Mouse (Mus musculus) gastrocnemius, postnatal 36 days (tissue): ENCODE data around the gene Zfp598. TPM values are rescaled to one million over a fixed set of nuclear protein-coding genes. Genes with fewer than 3 reads are reported as not detected.
A peak's percentile ranks its signal among the peaks of the same experiment; 100 is the strongest.
"Not testable (repeated sequence)": the region's sequence is repeated elsewhere in the genome, so short reads cannot be mapped to it uniquely, and the experiment has no call there.

Source experiments
- DNase-seq, 2 experiments: peaks; one replicate each; pipeline ENCODE4 v3.0.0; 2022
- intact Hi-C: fragments of 180-260 bp; cut with DNase I; formaldehyde crosslinking; loops from one replicate; pipeline ENCODE4 v1.15.1; 2025
- total RNA-seq, 2 experiments: library from RNA; stranded (reverse); gene quantifications; 2 replicates each; pipeline ENCODE4 v1.2.3; 2021

The Zfp598 gene
- total RNA-seq, 2 experiments from 2014 or later, result 18.0 to 18.5 TPM

DNA sequence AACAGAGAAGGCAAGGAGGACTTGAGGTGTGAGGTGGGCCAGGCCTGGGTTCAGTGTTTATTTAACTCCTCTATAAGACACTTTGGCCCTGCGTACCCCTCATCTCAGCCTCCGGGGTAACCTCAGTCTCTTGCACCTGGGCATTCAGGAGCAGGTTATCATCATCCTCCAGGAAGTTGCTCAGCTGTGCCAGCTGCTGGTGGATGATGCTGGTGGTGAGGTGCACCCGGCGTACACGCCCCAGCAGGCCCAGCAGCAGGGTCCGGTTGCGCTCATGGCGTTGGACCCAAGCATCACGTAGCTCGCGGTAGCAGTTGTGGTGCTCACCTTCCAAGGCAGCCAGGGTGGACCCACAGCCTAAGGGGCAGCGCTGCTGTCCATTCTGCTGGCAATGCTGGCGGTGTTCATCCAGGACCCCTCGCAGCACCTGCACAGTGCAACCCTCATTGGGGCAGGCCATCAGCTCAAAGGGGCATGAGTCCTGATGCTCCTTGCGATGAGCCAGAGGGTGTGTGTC, 46.7 kb downstream of the Zfp598 start:
- no peak for DNase-seq
- intact Hi-C loops, result no loop called here

DNA sequence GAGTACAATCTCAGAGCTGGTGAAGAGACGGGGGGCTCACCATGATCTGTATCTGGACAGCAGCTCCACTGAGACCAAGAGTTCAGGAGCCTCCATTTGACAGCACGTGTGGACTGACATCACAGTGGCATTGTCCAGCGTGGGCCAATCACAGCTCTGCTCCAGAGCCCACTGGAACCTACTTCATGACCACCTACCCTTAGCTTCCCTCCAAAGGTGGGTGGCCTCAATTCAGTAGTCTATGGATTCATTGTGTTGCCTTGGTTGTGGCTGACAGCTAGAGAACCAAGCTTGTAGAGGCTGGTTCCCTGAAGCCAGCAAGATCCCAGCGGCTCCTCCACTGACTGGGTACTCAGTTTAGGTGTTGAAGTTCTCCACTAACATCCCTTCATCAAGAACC, 48.5 kb downstream of the Zfp598 start, which contains the start of the genes Rnf151 and Rps2:
Rnf151 (minus strand) TSS at position 121 of the 400 bp plus-strand sequence.
Rps2 (plus strand) TSS at position 174 of the 400 bp plus-strand sequence.
- intact Hi-C loops, result no loop called here
- DNase-seq, result no peak

DNA sequence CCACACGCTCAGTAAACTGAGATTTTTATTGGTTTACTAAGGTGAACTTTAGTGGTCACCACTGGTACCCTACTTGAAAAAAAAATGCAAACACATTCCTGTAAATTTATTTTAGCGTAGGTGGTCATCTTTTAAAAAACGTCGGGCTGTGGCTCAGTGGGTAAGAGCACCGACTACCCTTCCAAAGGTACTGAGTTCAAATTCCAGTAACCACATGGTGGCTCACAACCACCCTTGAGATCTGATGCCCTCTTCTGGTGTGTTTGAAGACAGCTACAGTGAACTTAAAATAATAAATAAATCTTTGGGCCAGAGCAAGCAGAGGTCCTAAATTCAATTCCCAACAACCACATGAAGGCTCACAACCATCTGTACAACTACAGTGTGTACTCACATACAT, 49.5 kb downstream of the Zfp598 start:
- DNase-seq, intact Hi-C loops: not testable (repeated sequence)

DNA sequence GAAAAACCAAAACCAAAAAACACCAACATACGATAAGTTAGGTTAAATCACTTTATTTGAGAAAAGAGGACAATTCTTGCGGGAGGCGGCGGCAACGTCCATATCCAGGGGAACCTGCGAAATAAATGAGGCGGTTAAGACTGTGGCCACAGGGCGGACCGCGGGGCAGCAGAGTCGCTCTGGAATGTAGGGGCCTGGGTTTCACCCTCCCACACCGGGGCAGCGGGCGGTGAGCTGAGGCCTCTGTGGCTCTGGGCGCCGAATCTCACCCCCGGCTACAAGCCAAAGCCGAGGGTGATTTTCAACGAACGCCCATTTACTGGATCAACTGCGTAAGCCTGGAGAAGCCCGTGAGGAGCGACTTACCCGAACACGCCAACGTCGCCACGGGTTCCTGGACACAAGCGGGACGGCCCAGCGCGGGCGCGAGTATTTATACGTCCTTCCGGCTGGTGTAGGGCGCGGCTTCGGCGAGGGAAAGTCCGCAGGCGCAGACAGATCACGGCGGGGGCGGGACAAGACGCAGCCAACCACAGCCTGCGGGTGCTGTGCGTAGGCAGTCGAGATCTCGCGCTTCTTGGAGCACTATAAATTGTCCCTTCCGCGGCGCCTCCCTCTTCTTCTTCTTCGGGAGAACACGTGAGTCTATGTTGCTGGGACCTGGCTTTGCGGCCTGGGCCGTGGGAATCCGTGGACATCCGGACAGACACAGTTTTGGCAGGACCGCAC, 50.2 kb downstream of the Zfp598 start:
- intact Hi-C loops, result no loop called here
- DNase-seq, result peak; percentile 93 to 97

DNA sequence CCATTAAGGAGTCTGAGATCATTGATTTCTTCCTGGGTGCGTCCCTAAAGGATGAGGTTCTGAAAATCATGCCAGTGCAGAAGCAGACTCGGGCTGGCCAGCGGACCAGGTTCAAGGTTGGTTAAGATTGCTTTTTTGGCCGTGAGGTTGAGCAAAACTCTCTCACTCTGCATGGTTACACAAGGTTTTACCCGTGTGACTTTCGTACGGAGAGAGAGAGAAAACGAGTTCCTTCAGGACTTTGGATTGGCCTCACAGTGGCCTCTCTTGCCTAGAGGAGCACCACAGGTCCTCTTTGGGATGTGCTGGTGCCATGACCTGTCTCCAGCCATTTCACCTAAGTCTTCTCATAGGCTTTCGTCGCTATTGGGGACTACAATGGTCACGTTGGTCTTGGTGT, 51.1 kb downstream of the Zfp598 start:
- intact Hi-C loops, DNase-seq: not testable (repeated sequence)

DNA sequence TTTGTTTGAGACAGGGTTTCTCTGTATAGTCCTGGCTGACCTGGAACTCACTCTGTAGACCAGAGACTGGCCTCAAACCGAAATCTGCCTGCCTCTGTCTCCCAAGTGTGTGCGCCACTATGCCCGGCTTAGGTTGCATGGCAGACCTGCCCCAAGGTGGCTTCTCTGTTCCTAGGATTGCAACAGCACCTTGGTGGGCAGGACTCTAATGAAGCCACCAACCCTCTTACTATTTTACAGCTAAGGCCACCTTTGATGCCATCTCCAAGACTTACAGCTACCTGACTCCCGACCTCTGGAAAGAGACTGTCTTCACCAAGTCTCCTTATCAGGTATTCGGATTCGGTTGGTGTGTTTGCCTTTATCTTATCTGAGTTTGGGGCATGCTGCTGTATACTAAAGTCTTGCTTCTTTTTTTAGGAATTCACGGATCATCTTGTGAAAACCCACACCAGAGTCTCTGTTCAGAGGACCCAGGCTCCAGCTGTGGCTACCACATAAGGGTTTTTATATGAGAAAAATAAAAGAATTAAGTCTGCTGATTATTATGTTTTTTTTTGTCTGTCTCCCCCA, 52.0 kb downstream of the Zfp598 start:
- intact Hi-C loops, result not testable (repeated sequence)

DNA sequence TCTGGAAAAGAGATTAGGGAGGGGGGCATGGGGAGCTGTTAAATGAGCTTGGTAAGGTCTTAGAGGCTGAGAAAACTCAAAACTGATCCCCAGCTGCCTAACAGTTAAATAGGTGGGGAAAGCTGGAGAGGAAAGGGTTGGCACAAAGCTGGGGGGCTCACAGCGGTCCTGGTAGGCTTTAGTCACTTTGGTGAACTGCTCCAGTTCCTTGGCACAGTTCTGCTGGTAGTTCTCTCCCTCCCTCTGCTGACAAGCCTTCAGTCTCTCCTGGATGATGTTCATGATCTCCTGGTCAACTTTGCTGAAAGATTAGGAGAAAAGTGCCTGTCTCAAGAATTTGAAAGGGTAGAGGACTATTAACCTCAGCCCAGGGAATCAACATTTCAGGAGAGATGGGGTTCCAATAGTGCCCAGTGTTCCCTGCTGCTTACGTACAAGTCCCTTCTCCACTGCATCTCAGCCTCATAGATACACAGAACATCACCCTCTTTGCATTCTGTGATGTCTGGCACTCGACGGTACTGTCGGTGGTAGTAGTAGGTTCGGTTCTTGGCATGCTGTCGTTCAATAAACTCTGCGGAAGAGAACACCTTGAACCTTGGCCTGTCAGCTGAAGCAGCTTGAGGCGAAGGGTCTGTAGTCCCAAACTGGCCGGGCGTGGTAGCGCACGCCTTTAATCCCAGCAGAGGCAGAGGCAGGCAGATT, 52.9 kb downstream of the Zfp598 start:
- intact Hi-C loops, result no loop called here
- no peak for DNase-seq

More for the DNA sequence above, 52.0 kb downstream of the Zfp598 start:
- not testable (repeated sequence) for DNase-seq

DNA sequence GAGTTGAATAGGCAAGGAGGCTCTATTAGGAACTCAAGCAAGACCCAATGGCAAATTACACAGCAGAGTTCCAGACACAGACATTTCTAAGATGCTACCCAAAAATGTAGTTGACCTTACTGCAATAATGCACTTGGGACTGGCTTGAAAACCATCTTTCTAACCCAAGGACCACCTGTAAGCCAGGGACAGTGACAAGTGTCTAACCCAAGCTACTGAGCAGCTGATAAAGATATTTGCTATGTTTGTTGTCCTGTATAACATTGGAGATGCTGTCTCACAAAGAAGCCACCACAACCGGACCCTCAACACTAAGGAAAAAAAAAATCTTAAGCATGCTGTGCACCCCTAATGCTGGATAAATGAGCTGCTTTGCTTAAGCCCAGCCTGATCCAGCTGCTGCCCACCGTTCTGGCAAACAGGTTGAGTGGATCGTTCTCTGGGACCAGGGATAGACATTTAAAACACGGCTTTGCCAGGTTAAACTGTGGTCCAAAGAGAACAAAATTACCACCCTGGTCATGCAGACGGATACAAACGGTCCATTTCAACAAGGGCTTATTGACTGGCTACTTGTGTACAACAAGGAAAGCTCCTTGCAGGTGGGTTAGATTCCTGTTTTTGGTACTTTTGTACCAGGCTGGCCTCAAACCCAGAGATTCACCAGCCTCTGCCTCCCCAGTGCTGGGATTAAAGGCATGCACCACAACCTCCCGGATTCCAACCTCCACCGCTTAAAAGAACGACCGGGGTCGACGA, 53.8 kb downstream of the Zfp598 start:
- intact Hi-C loops, result no loop called here
- DNase-seq, result no peak

DNA sequence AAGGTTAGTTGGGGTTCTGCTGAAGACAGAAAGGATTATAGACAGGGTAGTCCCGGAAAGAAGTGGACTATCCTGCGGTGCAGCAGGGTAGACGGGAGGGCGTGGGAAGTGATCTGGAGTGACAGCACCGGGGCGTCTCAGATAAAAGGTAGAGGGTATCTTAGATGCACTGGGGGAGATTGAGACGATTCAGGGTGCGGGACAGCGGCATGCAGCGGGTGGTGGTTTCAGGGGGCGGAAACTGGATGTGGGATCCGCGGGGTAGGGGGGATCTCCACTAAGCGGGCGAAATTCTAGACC, 54.3 kb downstream of the Zfp598 start:
- no peak for DNase-seq
- intact Hi-C loops, result no loop called here

DNA sequence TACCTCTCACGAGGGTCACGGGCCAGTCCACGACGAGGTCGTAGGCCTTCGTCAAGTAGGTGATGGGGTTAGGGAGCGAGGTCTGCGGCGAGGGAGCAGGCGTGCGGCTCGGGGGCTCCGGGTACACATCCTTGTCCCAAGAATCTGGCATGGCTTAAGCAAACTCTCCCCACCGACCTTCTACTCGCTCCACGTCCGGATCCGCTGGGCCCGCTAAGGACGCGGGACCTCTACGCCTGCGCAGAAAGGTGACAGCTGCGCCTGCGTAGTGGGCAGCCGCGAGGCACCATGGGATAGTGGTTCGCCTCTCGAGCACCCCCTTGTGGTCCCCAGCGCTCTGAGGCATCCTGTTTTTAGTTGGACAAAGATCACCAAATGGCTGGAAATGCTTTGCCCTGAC, 54.7 kb downstream of the Zfp598 start, which contains the start of gene Ndufb10:
Ndufb10 (minus strand) TSS at position 295 of the 400 bp plus-strand sequence.
- peak; percentile 97 for DNase-seq
- intact Hi-C loops, result no loop called here

DNA sequence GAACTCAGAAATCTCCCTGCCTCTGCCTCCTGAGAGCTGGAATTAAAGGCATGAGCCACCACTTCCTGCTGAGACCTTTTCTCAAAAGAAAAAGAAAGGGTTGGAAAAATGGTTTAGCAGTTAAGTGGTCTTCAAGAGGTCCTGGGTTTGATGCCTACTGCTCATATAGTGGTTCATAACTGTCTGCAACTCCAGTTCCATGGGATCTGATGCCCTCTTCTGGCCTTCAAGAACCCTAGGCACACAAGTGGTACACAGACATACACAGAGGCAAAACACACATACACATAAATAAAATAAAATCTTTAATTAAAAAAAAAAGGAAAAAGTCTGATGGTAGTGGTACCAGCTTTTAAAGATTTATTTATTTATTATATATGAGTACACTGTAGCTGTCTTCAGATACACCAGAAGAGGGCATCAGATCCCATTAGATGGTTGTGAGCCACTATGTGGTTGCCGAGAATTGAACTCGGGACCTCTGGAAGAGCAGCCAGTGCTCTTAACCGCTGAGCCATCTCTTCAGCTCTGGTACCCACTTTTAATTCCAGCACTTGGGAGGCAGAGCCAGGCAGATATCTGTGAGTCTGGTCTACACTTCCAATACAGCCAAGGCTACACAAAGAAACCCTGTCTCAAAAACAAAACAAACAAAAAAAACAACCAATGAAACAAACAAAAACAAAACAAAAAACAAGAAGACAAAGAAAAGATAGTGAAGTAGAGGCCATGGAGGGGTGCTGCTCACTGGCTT, 56.3 kb downstream of the Zfp598 start:
- no peak for DNase-seq
- intact Hi-C loops, result no loop called here

DNA sequence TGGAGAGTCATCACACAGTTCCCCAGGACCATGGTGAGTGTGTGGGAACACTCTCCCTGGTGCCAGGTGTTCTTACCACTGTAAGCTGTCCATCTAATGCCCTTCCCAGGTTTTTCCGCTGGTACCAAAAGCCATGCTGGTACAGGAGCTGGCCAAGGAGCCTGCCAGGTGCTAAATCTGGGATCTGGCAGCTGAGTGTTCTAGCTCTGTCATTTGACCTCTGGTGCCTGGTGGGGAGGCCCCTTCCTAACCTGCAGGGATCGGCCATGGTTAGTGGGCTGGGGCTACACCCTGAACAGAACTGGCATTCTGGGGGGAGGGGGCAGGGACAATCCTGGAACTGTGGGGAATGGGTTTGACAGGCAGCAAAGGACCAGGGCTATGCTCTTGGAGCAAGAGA, 58.1 kb downstream of the Zfp598 start, which contains the start of gene Rpl3l:
Rpl3l (plus strand) TSS at position 203 of the 400 bp plus-strand sequence.
- DNase-seq, result peak; percentile 42 to 48

DNA sequence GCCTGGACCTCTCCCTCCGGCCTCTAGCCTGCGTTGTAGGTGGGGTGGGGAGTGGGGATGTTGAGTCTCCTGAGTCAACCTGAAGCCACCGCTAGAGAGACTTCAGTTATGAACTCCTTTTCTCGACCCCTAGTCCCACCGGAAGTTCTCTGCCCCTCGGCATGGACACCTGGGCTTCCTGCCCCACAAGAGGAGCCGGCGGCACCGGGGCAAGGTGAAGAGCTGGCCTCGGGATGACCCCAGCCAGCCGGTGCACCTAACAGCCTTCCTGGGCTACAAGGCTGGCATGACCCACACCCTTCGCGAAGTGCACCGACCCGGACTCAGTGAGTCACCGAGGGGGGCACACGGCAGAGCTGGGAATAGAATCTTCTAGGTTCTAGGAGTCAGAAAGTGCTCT, 58.7 kb downstream of the Zfp598 start:
- intact Hi-C loops, result no loop called here
- DNase-seq, result no peak

More for the DNA sequence above, 58.1 kb downstream of the Zfp598 start, which contains the start of gene Rpl3l:
- intact Hi-C loops, result no loop called here

DNA sequence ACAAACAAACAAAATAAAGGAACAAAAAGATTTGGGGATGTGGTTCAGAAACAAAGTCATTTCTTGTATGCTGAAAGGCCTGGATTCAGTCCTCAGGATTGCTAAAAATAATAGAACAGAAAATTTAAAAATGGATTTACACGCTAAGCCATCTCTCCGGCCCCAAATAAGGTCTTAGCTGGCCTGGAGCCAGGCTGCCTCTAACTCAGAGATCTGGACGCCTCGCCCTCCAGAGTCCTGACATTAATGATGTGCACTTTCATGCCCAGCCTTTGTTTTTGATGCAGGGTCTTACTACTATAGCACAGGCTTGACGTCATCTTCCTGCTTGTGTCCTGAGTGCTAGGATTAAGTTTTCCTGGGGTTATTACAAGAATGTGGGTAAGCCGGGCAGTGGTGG, 59.6 kb downstream of the Zfp598 start:
- no peak for DNase-seq
- intact Hi-C loops, result no loop called here

DNA sequence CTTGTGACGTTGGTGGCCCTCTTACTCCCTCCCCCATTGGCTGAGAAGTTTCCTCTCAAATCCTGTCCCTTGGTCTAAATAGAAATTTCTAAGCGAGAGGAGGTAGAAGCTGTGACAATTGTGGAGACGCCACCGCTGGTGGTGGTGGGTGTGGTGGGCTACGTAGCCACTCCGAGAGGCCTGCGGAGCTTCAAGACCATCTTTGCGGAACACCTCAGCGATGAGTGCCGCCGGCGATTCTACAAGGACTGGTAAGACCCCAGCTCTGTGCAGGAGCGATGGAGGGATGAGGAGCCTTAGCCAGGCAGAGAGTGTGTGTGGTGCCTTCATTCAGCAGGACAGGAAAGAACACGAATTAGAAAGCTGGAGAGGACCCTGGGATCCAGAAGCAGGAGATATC, 61.3 kb downstream of the Zfp598 start:
- no peak for DNase-seq
- intact Hi-C loops, result no loop called here

Other genes with a start within 250 kb of the Zfp598 start
- gene Eci1, start 243.0 kb upstream of the Zfp598 start, total RNA-seq, result 100 to 1,000 TPM; 129 to 179 TPM
- gene Dnase1l2, start 226.6 kb upstream of the Zfp598 start, total RNA-seq, result under 1 TPM; 0.49 to 0.99 TPM
- gene E4f1, start 199.4 kb upstream of the Zfp598 start, total RNA-seq, result 10 to 100 TPM in 1 of 2 experiments, 1 to 10 TPM in 1; 9.5 to 11.7 TPM
- 10 to 100 TPM; 50.7 to 54.6 TPM for gene Pgp, start 199.3 kb upstream of the Zfp598 start, total RNA-seq
- under 1 TPM in 1 of 2 experiments, not detected in 1; 0.26 TPM for gene Bricd5, start 195.8 kb upstream of the Zfp598 start, total RNA-seq
- gene Mlst8, start 190.6 kb upstream of the Zfp598 start, total RNA-seq, result 10 to 100 TPM; 11.9 to 12.1 TPM
- under 1 TPM; 0.05 TPM for gene Caskin1, start 181.1 kb upstream of the Zfp598 start, total RNA-seq
- 10 to 100 TPM; 23.7 to 30.2 TPM for gene Traf7, start 141.7 kb upstream of the Zfp598 start, total RNA-seq
- gene Rab26, start 135.5 kb upstream of the Zfp598 start, total RNA-seq, result under 1 TPM in 1 of 2 experiments, not detected in 1; 0.20 TPM
- gene Pkd1, start 119.9 kb upstream of the Zfp598 start, total RNA-seq, result 10 to 100 TPM; 19.8 to 20.3 TPM
- gene Tsc2, start 37.1 kb upstream of the Zfp598 start, total RNA-seq, result 10 to 100 TPM; 74.9 to 76.8 TPM
- 1 to 10 TPM; 2.3 TPM for gene Nthl1, start 37.0 kb upstream of the Zfp598 start, total RNA-seq
- gene Slc9a3r2, start 19.4 kb upstream of the Zfp598 start, total RNA-seq, result 10 to 100 TPM; 27.1 to 36.9 TPM
- not detected for gene Npw, start 11.2 kb upstream of the Zfp598 start, total RNA-seq
- gene Syngr3, start 20.3 kb downstream of the Zfp598 start, total RNA-seq, result not detected
- gene Gfer, start 26.5 kb downstream of the Zfp598 start, total RNA-seq, result 10 to 100 TPM; 30.3 to 33.3 TPM
- 1 to 10 TPM in 1 of 2 experiments, under 1 TPM in 1; 0.47 to 1.4 TPM for gene Noxo1, start 26.5 kb downstream of the Zfp598 start, total RNA-seq
- gene Tbl3, start 38.0 kb downstream of the Zfp598 start, total RNA-seq, result 10 to 100 TPM; 15.1 to 16.1 TPM
- gene Rnf151, start 48.4 kb downstream of the Zfp598 start, total RNA-seq, result not detected
- gene Rps2, start 48.4 kb downstream of the Zfp598 start, total RNA-seq, result 100 to 1,000 TPM; 500 to 582 TPM
- 100 to 1,000 TPM; 420 to 464 TPM for gene Ndufb10, start 54.8 kb downstream of the Zfp598 start, total RNA-seq
- 100 to 1,000 TPM; 743 to 791 TPM for gene Rpl3l, start 58.1 kb downstream of the Zfp598 start, total RNA-seq
- 100 to 1,000 TPM; 192 to 205 TPM for gene Msrb1, start 67.0 kb downstream of the Zfp598 start, total RNA-seq
- gene Hs3st6, start 83.3 kb downstream of the Zfp598 start, total RNA-seq, result not detected
- not detected for gene Meiob, start 134.6 kb downstream of the Zfp598 start, total RNA-seq
- 10 to 100 TPM; 66.0 to 77.0 TPM for gene Hagh, start 170.5 kb downstream of the Zfp598 start, total RNA-seq
- gene Fahd1, start 180.7 kb downstream of the Zfp598 start, total RNA-seq, result 10 to 100 TPM; 40.3 to 42.1 TPM
- 1 to 10 TPM; 3.3 to 3.8 TPM for gene Igfals, start 196.3 kb downstream of the Zfp598 start, total RNA-seq
- 10 to 100 TPM; 10.0 TPM for gene Nubp2, start 216.7 kb downstream of the Zfp598 start, total RNA-seq
- gene Spsb3, start 217.0 kb downstream of the Zfp598 start, total RNA-seq, result 10 to 100 TPM; 25.4 to 31.0 TPM
- 10 to 100 TPM in 1 of 2 experiments, 1 to 10 TPM in 1; 9.3 to 10.2 TPM for gene Eme2, start 225.4 kb downstream of the Zfp598 start, total RNA-seq
- gene Mrps34, start 225.4 kb downstream of the Zfp598 start, total RNA-seq, result 10 to 100 TPM; 84.6 to 90.2 TPM
- 10 to 100 TPM; 10.3 to 11.7 TPM for gene Nme3, start 226.8 kb downstream of the Zfp598 start, total RNA-seq